Mouse (Mus musculus) kidney, adult 2 months (tissue): Measurements from ENCODE around the gene St8sia1.

Source experiments
- CTCF ChIP-seq: fragments of 200-500 bp; conservative IDR thresholded peaks from 2 replicates; pipeline ENCODE4 v1.5.1; 2011; ENCODE audit warnings: low read depth, mild to moderate bottlenecking, control low read depth, low read length, moderate library complexity, mixed read lengths; ENCODE audit not compliant: insufficient read depth, insufficient read length
- POLR2A ChIP-seq: fragments of 200-500 bp; IDR thresholded peaks from one replicate; pipeline ENCODE4 v1.6.1; 2011; ENCODE audit warnings: low read depth, low read length, control low read depth

- TF ChIP-seq POLR2A (no peak), CTCF (no peak)
Observed at GRCm38 (mm10) chr6:142873795-142874563, 90.3 kb downstream of the St8sia1 start.
